Mouse (Mus musculus) testis, adult 2 months (tissue): ENCODE data around the gene Phf13.

ENCODE experiments used
- CTCF ChIP-seq: fragments of 200-500 bp; IDR thresholded peaks from 2 replicates; pipeline ENCODE4 v1.5.1; 2012; ENCODE audit warnings: low read depth, mild to moderate bottlenecking, inconsistent platforms, low read length, moderate library complexity; ENCODE audit not compliant: control insufficient read depth, insufficient read depth, insufficient replicate concordance
- POLR2A ChIP-seq: fragments of 200-500 bp; IDR thresholded peaks from 2 replicates; pipeline ENCODE4 v1.6.1; 2012; ENCODE audit warnings: low read depth, mild to moderate bottlenecking, inconsistent platforms, low read length, moderate library complexity; ENCODE audit not compliant: control insufficient read depth

GRCm38 (mm10) chr4:152038225-152038984, 42.3 kb upstream of the Phf13 start, which contains the start of gene Tas1r1:
- TF ChIP-seq CTCF, result no peak
- TF ChIP-seq POLR2A, result no peak
